Mouse (Mus musculus): ENCODE results near the gene Zfyve28. TPM values are rescaled to one million over a fixed set of nuclear protein-coding genes. Genes with fewer than 3 reads are reported as not detected.

The Zfyve28 gene
- polyA plus RNA-seq, 1 experiment from 2014 or later, result 0.64 TPM

GRCm38 (mm10) chr5:34284156-34284750 is 4.0 kb downstream of the Zfyve28 start:
- H3K36me3 ChIP-seq, result no peaks in the 10 kb centered on the region
- no peak overlapping the region for H3K9ac ChIP-seq
- H3K9me3 ChIP-seq, result no peaks in the 10 kb centered on the region
- ATAC-seq (ENCODE audit: borderline replicate concordance, extremely low read depth, low FRiP score, low TSS enrichment), result no peak
- no peak overlapping the region for H3K27ac ChIP-seq
- H3K4me3 ChIP-seq, result no peak overlapping the region
- 28% methylated on average over 3 of the region's 3 CpGs for WGBS
- peaks cover 51% of the 10 kb centered on the region for H3K27me3 ChIP-seq
- peaks cover 21% of the 10 kb centered on the region for H3K4me1 ChIP-seq
- no peak overlapping the region for H3K4me2 ChIP-seq

GRCm38 (mm10) chr5:34283355-34283754 is 4.9 kb downstream of the Zfyve28 start:
- Histone ChIP-seq H3K4me2 (no peak overlapping the region), H3K4me1 (peaks cover 19% of the 10 kb centered on the region), H3K36me3 (no peaks in the 10 kb centered on the region), H3K27ac (no peak overlapping the region), H3K9ac (no peak overlapping the region), H3K27me3 (peaks cover 43% of the 10 kb centered on the region), H3K9me3 (no peaks in the 10 kb centered on the region), H3K4me3 (no peak overlapping the region)
- WGBS, result 81% methylated on average over 5 of the region's 5 CpGs
- no peak for ATAC-seq (ENCODE audit: borderline replicate concordance, extremely low read depth, low FRiP score, low TSS enrichment)

GRCm38 (mm10) chr5:34280976-34281375 is 7.3 kb downstream of the Zfyve28 start:
- Histone ChIP-seq H3K9me3 (no peaks in the 10 kb centered on the region), H3K4me2 (no peak overlapping the region), H3K36me3 (no peaks in the 10 kb centered on the region), H3K27ac (no peak overlapping the region), H3K9ac (no peak overlapping the region), H3K4me3 (no peak overlapping the region), H3K4me1 (no peaks in the 10 kb centered on the region), H3K27me3 (peaks cover 20% of the 10 kb centered on the region)
- no peak for ATAC-seq (ENCODE audit: borderline replicate concordance, extremely low read depth, low FRiP score, low TSS enrichment)
- WGBS, result 48% methylated on average over 7 of the region's 7 CpGs

- 78% methylated on average over 9 of the region's 9 CpGs for WGBS
- Histone ChIP-seq H3K27ac (no peak overlapping the region), H3K4me1 (no peaks in the 10 kb centered on the region), H3K4me2 (no peak overlapping the region), H3K27me3 (peaks cover 4% of the 10 kb centered on the region), H3K4me3 (no peak overlapping the region), H3K9me3 (no peaks in the 10 kb centered on the region), H3K9ac (no peak overlapping the region), H3K36me3 (no peaks in the 10 kb centered on the region)
- no peak for ATAC-seq (ENCODE audit: borderline replicate concordance, extremely low read depth, low FRiP score, low TSS enrichment)
These were observed 9.0 kb downstream of the Zfyve28 start for GRCm38 (mm10) chr5:34279214-34279613.

DNA sequence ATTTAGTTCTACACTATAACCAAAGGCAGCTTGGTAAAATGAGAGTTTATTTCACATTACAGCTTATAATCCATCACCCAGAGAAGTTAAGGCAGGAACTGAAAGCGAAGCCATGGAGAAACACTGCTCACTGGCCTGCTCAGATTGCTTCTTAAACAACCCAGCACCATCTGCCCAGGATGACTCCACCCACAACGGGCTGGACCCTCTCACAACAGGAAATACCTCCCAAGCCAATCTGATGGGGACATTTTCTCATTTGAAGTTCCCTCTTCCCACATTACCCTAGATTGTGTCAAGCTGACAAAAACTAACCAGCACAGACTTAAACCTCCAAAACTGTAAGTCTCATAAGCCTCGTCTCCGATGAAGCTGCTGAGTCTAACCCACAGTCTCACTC is 10.2 kb downstream of the Zfyve28 start:
- H3K4me3 ChIP-seq, result no peak overlapping the region
- no peak overlapping the region for H3K4me2 ChIP-seq
- H3K36me3 ChIP-seq, result no peaks in the 10 kb centered on the region
- WGBS, result 63% methylated on average over 4 of the region's 4 CpGs
- no peak overlapping the region for H3K27ac ChIP-seq
- H3K9ac ChIP-seq, result no peak overlapping the region
- no peak for ATAC-seq (ENCODE audit: borderline replicate concordance, extremely low read depth, low FRiP score, low TSS enrichment)
- H3K27me3 ChIP-seq, result no peaks in the 10 kb centered on the region
- H3K9me3 ChIP-seq, result no peaks in the 10 kb centered on the region
- H3K4me1 ChIP-seq, result no peaks in the 10 kb centered on the region

- ATAC-seq (ENCODE audit: borderline replicate concordance, extremely low read depth, low FRiP score, low TSS enrichment), result no peak
- WGBS, result 54% methylated on average over 6 of the region's 6 CpGs
- Histone ChIP-seq H3K4me1 (no peaks in the 10 kb centered on the region), H3K27ac (no peak overlapping the region), H3K9ac (no peak overlapping the region), H3K36me3 (no peaks in the 10 kb centered on the region), H3K27me3 (no peaks in the 10 kb centered on the region), H3K4me2 (no peak overlapping the region), H3K9me3 (no peaks in the 10 kb centered on the region), H3K4me3 (no peak overlapping the region)
These were observed 11.5 kb downstream of the Zfyve28 start for GRCm38 (mm10) chr5:34276746-34277145.

GRCm38 (mm10) chr5:34276191-34276590 is 12.1 kb downstream of the Zfyve28 start:
- Histone ChIP-seq H3K9me3 (no peaks in the 10 kb centered on the region), H3K27me3 (no peaks in the 10 kb centered on the region), H3K36me3 (no peaks in the 10 kb centered on the region), H3K4me1 (no peaks in the 10 kb centered on the region), H3K9ac (no peak overlapping the region), H3K4me2 (no peak overlapping the region), H3K4me3 (no peak overlapping the region), H3K27ac (no peak overlapping the region)
- whole genome bisulfite sequencing, result 54% methylated on average over 7 of the region's 7 CpGs
- ATAC-seq (ENCODE audit: borderline replicate concordance, extremely low read depth, low FRiP score, low TSS enrichment), result no peak

DNA sequence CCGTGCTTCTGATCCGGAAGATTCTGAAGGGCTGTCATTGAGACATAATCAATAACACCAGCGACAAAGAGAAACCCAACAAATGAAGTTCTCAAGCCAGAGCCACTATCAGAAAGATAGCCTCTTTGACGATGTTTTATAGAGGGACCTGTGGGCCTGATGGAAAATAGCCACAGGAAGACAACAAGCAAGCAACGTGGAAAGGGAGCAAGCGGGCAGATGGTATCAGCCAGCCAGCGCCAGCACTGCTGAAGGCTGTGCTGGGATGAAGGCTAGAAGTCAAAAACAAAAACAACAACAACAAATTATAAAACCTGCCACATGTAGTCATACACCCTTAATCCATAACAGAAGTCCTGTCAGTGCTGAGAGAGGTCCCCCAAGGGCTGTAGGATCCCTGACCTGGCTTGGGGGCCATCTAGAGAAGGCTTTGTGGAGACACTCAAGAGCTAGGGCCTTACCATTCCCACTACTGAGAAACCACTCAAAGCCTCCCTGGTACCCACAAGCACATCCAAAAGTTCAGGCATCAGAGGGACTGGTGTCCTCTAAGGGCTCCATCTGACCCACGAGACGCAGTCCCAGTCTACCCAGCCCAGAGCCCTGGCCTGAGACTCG is 13.5 kb downstream of the Zfyve28 start:
- Histone ChIP-seq H3K4me2 (no peak overlapping the region), H3K36me3 (no peaks in the 10 kb centered on the region), H3K4me3 (no peak overlapping the region), H3K27ac (no peak overlapping the region), H3K9ac (no peak overlapping the region), H3K27me3 (no peaks in the 10 kb centered on the region), H3K4me1 (no peaks in the 10 kb centered on the region), H3K9me3 (no peaks in the 10 kb centered on the region)
- no peak for ATAC-seq (ENCODE audit: borderline replicate concordance, extremely low read depth, low FRiP score, low TSS enrichment)
- WGBS, result 74% methylated on average over 10 of the region's 10 CpGs

GRCm38 (mm10) chr5:34274268-34274667 is 14.0 kb downstream of the Zfyve28 start:
- Histone ChIP-seq H3K36me3 (no peaks in the 10 kb centered on the region), H3K27ac (no peak overlapping the region), H3K4me3 (no peak overlapping the region), H3K9ac (no peak overlapping the region), H3K4me1 (no peaks in the 10 kb centered on the region), H3K27me3 (no peaks in the 10 kb centered on the region), H3K9me3 (no peaks in the 10 kb centered on the region), H3K4me2 (no peak overlapping the region)
- ATAC-seq (ENCODE audit: borderline replicate concordance, extremely low read depth, low FRiP score, low TSS enrichment), result no peak
- WGBS, result 77% methylated on average over 3 of the region's 3 CpGs

- no peak overlapping the region for H3K9ac ChIP-seq
- H3K36me3 ChIP-seq, result no peaks in the 10 kb centered on the region
- H3K4me3 ChIP-seq, result no peak overlapping the region
- no peak overlapping the region for H3K4me2 ChIP-seq
- H3K27ac ChIP-seq, result no peak overlapping the region
- WGBS, result 60% methylated on average over 5 of the region's 5 CpGs
- H3K27me3 ChIP-seq, result no peaks in the 10 kb centered on the region
- no peaks in the 10 kb centered on the region for H3K4me1 ChIP-seq
- no peaks in the 10 kb centered on the region for H3K9me3 ChIP-seq
- ATAC-seq (ENCODE audit: borderline replicate concordance, extremely low read depth, low FRiP score, low TSS enrichment), result no peak
These were observed 15.0 kb downstream of the Zfyve28 start for GRCm38 (mm10) chr5:34273251-34273681.

DNA sequence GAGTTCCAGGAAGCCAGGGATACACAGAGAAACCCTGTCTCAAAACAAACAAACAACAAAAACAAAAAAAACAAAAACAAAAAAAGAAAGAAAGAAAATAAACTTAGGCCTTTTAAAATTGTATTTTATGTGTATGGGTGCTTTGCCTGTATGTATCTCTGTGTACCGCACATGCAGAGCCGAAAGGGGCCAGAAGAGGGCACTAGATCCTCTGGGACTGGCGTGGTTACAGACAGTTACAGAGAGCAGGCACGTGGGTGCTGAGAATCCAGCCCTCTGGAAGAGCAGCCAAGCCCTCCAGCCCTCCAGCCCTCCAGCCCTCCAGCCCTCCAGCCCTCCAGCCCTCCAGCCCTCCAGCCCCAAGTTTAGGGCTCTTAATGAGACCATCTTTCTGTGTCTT is 16.5 kb downstream of the Zfyve28 start:
- no peak for ATAC-seq (ENCODE audit: borderline replicate concordance, extremely low read depth, low FRiP score, low TSS enrichment)
- no peak overlapping the region for H3K4me3 ChIP-seq
- 23% methylated on average over 4 of the region's 4 CpGs for WGBS
- H3K36me3 ChIP-seq, result no peaks in the 10 kb centered on the region
- no peaks in the 10 kb centered on the region for H3K9me3 ChIP-seq
- H3K27ac ChIP-seq, result no peak overlapping the region
- H3K27me3 ChIP-seq, result no peaks in the 10 kb centered on the region
- no peak overlapping the region for H3K9ac ChIP-seq
- H3K4me1 ChIP-seq, result no peaks in the 10 kb centered on the region
- H3K4me2 ChIP-seq, result no peak overlapping the region

GRCm38 (mm10) chr5:34269921-34270465 is 18.3 kb downstream of the Zfyve28 start:
- WGBS, result 44% methylated on average over 12 of the region's 12 CpGs
- no peak for ATAC-seq (ENCODE audit: borderline replicate concordance, extremely low read depth, low FRiP score, low TSS enrichment)
- H3K4me1 ChIP-seq, result no peaks in the 10 kb centered on the region
- H3K27ac ChIP-seq, result no peak overlapping the region
- no peaks in the 10 kb centered on the region for H3K27me3 ChIP-seq
- H3K9me3 ChIP-seq, result no peaks in the 10 kb centered on the region
- H3K4me2 ChIP-seq, result no peak overlapping the region
- H3K36me3 ChIP-seq, result no peaks in the 10 kb centered on the region
- no peak overlapping the region for H3K9ac ChIP-seq
- no peak overlapping the region for H3K4me3 ChIP-seq
